Mouse (Mus musculus) cerebellum, adult 2 months (tissue): ENCODE measurements around the gene Fam213b.

Source experiments
- CTCF ChIP-seq: fragments of 200-500 bp; IDR thresholded peaks from 2 replicates; pipeline ENCODE4 v1.5.1; 2011; ENCODE audit warnings: low read depth, mild to moderate bottlenecking, control low read depth, low read length, moderate library complexity, borderline replicate concordance; ENCODE audit not compliant: insufficient read depth
- POLR2A ChIP-seq: fragments of 200-500 bp; IDR thresholded peaks from 2 replicates; pipeline ENCODE4 v1.6.1; 2011; ENCODE audit warnings: low read length, control low read depth, borderline replicate concordance; ENCODE audit not compliant: insufficient read depth

DNA sequence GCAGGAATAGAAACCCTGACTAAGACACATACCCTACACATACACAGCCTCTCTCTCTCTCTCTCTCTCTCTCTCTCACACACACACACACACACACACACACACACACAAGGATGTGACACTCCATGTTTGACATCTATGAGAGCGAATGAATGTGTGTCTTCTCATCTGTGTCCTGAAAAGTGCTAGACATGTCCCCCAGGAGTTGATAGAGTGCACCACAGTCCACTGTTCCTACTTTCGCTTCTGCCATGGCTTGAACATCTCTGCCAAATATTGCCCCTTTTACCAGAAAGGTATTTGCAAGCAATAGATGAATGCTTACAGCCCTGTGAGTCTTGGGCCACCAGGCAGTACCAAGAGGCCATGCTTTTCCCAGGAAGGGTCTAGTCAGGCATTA is 41.2 kb upstream of the Fam213b start:
- TF ChIP-seq CTCF, result no peak
- no peak for TF ChIP-seq POLR2A
